Mouse (Mus musculus) kidney, adult 2 months (tissue): Measurements from ENCODE around the gene Fut11.

ENCODE experiments used
- CTCF ChIP-seq: fragments of 200-500 bp; conservative IDR thresholded peaks from 2 replicates; pipeline ENCODE4 v1.5.1; 2011; ENCODE audit warnings: low read depth, mild to moderate bottlenecking, control low read depth, low read length, moderate library complexity, mixed read lengths; ENCODE audit not compliant: insufficient read depth, insufficient read length
- POLR2A ChIP-seq: fragments of 200-500 bp; IDR thresholded peaks from one replicate; pipeline ENCODE4 v1.6.1; 2011; ENCODE audit warnings: low read depth, low read length, control low read depth

DNA sequence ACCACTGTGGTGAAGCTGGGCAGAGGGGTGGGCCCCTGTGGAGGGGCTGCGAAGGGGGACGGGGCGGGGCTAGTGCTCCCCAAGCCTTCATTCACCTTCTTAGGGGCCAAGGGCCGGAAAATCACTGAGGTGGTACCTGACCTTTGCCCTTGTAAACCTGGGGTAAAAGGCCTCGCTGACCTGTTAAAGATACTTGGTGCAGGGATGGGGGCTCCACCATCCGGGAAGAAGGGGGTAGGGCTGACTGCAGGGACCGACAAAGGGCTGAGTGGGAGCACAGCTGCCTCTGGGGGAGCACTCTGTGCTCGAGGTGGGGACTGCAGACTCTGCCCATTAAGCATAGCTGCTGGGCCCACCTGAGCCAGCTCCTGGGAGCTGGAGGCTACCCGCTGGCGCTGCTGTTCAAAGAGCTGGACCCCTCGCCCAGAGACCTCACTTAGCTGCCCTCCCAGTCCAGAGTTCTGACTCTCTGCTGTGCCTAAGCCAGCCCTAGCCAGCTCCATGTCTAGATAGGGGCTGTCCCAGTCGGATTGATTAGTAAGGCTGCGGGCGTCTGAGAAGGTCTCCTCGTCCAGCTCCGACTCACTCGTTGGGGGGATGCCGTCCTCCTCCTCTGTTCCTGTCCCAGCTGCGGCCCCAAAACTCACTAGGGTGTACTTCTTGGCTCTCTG, 33.0 kb upstream of the Fut11 start:
- TF ChIP-seq POLR2A: no peak
- TF ChIP-seq CTCF: no peak
